Mouse (Mus musculus) forebrain, postnatal 0 days (tissue): ENCODE results near the gene Tesk2. TPM values are rescaled to one million over a fixed set of nuclear protein-coding genes. Genes with fewer than 3 reads are reported as not detected.

Experiments used
- ATAC-seq: fragments of 200-750 bp; cut with Nextera tagmentation; 2 replicates; pipeline ENCODE4 v1.8.0; 2017; ENCODE audit warnings: mild to moderate bottlenecking, moderate library complexity
- DNase-seq: peaks from one replicate; pipeline ENCODE4 v3.0.0-alpha.2; 2015
- H3K27ac ChIP-seq: fragments of 300-500 bp; sonication (generic); 2 replicates; pipeline ENCODE4 v1.5.1; 2014; ENCODE audit warnings: low read depth, mild to moderate bottlenecking, antibody characterized with exemption, low read length, moderate library complexity, mixed read lengths
- H3K27me3 ChIP-seq: fragments of 300-500 bp; sonication (generic); 2 replicates; pipeline ENCODE4 v1.6.1; 2014; ENCODE audit warnings: mild to moderate bottlenecking, low read length, mixed read lengths; ENCODE audit not compliant: insufficient read depth
- H3K36me3 ChIP-seq: fragments of 300-500 bp; sonication (generic); 2 replicates; pipeline ENCODE4 v1.6.1; 2014; ENCODE audit warnings: mild to moderate bottlenecking, moderate library complexity; ENCODE audit not compliant: insufficient read depth
- H3K4me1 ChIP-seq: fragments of 300-500 bp; sonication (generic); 2 replicates; pipeline ENCODE4 v1.6.1; 2014; ENCODE audit warnings: antibody characterized with exemption; ENCODE audit not compliant: insufficient read depth
- H3K4me2 ChIP-seq: fragments of 300-500 bp; sonication (generic); 2 replicates; pipeline ENCODE4 v1.6.1; 2014; ENCODE audit warnings: low read depth, mild to moderate bottlenecking, moderate library complexity
- H3K4me3 ChIP-seq: fragments of 300-500 bp; sonication (generic); 2 replicates; pipeline ENCODE4 v1.5.1; 2014; ENCODE audit warnings: low read depth, low read length, mixed read lengths
- H3K9ac ChIP-seq: fragments of 300-500 bp; sonication (generic); 2 replicates; pipeline ENCODE4 v1.6.1; 2014; ENCODE audit warnings: mild to moderate bottlenecking
- H3K9me3 ChIP-seq: fragments of 300-500 bp; sonication (generic); 2 replicates; pipeline ENCODE4 v1.6.1; 2016; ENCODE audit warnings: low read length
- CTCF ChIP-seq: sonication (generic); IDR thresholded peaks from 2 replicates; pipeline ENCODE4 v1.5.1; 2016; ENCODE audit warnings: antibody characterized with exemption, control low read depth, low read depth
- WGBS: fragments of 180-500 bp; shearing (Covaris S2); extraction: QIAGEN DNeasy Blood & Tissue Kit; methylation state at CpG from one replicate; pipeline ENCODE4 v1.1.7; 2014; 5-methylcytosine and 5-hydroxymethylcytosine counted together
- polyA plus RNA-seq: library from polyadenylated mRNA; unstranded; fragments of >200 nt; fragmentation: Nextera tagmentation; extraction: Ambion mirVana; gene quantifications from 2 replicates; pipeline ENCODE4 v1.2.1, GENCODE M21; 2015
- total RNA-seq: library from RNA; depleted of rRNA; stranded (reverse); fragments of >200 nt; gene quantifications from 2 replicates; pipeline ENCODE4 v1.2.3, GENCODE M21; 2014

Tesk2 gene
- total and polyA plus RNA-seq, 2 experiments from 2014 or later = 1.9 to 2.9 TPM

- no peaks in the 10 kb centered on the region for H3K27me3 ChIP-seq
- peaks cover 6% of the 10 kb centered on the region; the same call in 1 of the 2 replicates for H3K4me1 ChIP-seq
- 95% methylated on average over 4 of the region's 4 CpGs for WGBS
- no peak for TF ChIP-seq CTCF
- H3K36me3 ChIP-seq = peaks cover under 1% of the 10 kb centered on the region; the same call in 1 of the 2 replicates
- H3K27ac ChIP-seq = no peak overlapping the region
- ATAC-seq = no peak
- H3K4me2 ChIP-seq = no peak overlapping the region
- no peak overlapping the region for H3K9ac ChIP-seq
- no peak for DNase-seq
- H3K4me3 ChIP-seq = no peak overlapping the region
- no peaks in the 10 kb centered on the region for H3K9me3 ChIP-seq
Observed at GRCm38 (mm10) chr4:116683957-116684356, 36.8 kb upstream of the Tesk2 start.

GRCm38 (mm10) chr4:116684665-116685064 is 36.1 kb upstream of the Tesk2 start:
- TF ChIP-seq CTCF = no peak
- ATAC-seq (no peak), DNase-seq (no peak)
- no peaks in the 10 kb centered on the region for H3K9me3 ChIP-seq
- H3K4me1 ChIP-seq = peaks cover 6% of the 10 kb centered on the region; the same call in 1 of the 2 replicates
- H3K4me3 ChIP-seq = peak overlapping the region; percentile 57; the same call in 1 of the 2 replicates
- no peaks in the 10 kb centered on the region for H3K27me3 ChIP-seq
- H3K9ac ChIP-seq = peak overlapping the region; percentile 71
- H3K4me2 ChIP-seq = peak overlapping the region; percentile 64
- peak overlapping the region; percentile 87 for H3K27ac ChIP-seq
- WGBS = 69% methylated on average over 2 of the region's 2 CpGs
- peaks cover 7% of the 10 kb centered on the region; the same call in 1 of the 2 replicates for H3K36me3 ChIP-seq

- H3K9me3 ChIP-seq = no peaks in the 10 kb centered on the region
- 1% methylated on average over 56 of the region's 56 CpGs for WGBS
Observed at GRCm38 (mm10) chr4:116685402-116686061, 35.2 kb upstream of the Tesk2 start, which contains the start of gene Prdx1. Gene Prdx1 (plus strand): TSS chr4:116685544.

GRCm38 (mm10) chr4:116687041-116687440 is 33.7 kb upstream of the Tesk2 start:
- H3K4me2 ChIP-seq = peak overlapping the region; percentile 64
- no peaks in the 10 kb centered on the region for H3K9me3 ChIP-seq
- 2% methylated on average over 1 of the region's 1 CpGs for WGBS
- ATAC-seq = no peak
- no peaks in the 10 kb centered on the region for H3K27me3 ChIP-seq
- no peak for DNase-seq
- H3K27ac ChIP-seq = no peak overlapping the region
- H3K4me1 ChIP-seq = peaks cover 6% of the 10 kb centered on the region; the same call in 1 of the 2 replicates
- H3K4me3 ChIP-seq = peak overlapping the region; percentile 57; the same call in 1 of the 2 replicates
- no peak overlapping the region for H3K9ac ChIP-seq
- H3K36me3 ChIP-seq = peaks cover 14% of the 10 kb centered on the region; the same call in 1 of the 2 replicates
- no peak for TF ChIP-seq CTCF

More at GRCm38 (mm10) chr4:116685402-116686061, 35.2 kb upstream of the Tesk2 start, which contains the start of gene Prdx1:
- Histone ChIP-seq H3K27ac (peak within 1 kb of the TSS; percentile 87), H3K4me3 (peak within 1 kb of the TSS; percentile 57), H3K4me2 (peak within 1 kb of the TSS; percentile 64), H3K36me3 (peaks cover 8% of the 10 kb centered on the region; the same call in 1 of the 2 replicates), H3K9ac (peak within 1 kb of the TSS; percentile 71), H3K27me3 (no peaks in the 10 kb centered on the region), H3K4me1 (peaks cover 6% of the 10 kb centered on the region; the same call in 1 of the 2 replicates)
- ATAC-seq (peak; percentile 98), DNase-seq (peak; percentile 95)
- peak; percentile 93 for TF ChIP-seq CTCF

GRCm38 (mm10) chr4:116689309-116689876 is 31.4 kb upstream of the Tesk2 start:
- no peak for TF ChIP-seq CTCF
- Histone ChIP-seq H3K4me3 (no peak overlapping the region), H3K9ac (no peak overlapping the region), H3K27me3 (no peaks in the 10 kb centered on the region), H3K9me3 (no peaks in the 10 kb centered on the region), H3K27ac (no peak overlapping the region), H3K36me3 (peaks cover 27% of the 10 kb centered on the region; the same call in 1 of the 2 replicates), H3K4me2 (no peak overlapping the region), H3K4me1 (peaks cover 6% of the 10 kb centered on the region; the same call in 1 of the 2 replicates)
- 93% methylated on average over 4 of the region's 4 CpGs for WGBS
- DNase-seq (no peak), ATAC-seq (no peak)

- Histone ChIP-seq H3K4me3 (no peak overlapping the region), H3K9ac (no peak overlapping the region), H3K4me2 (no peak overlapping the region), H3K9me3 (no peaks in the 10 kb centered on the region), H3K27me3 (no peaks in the 10 kb centered on the region), H3K4me1 (no peaks in the 10 kb centered on the region), H3K27ac (no peak overlapping the region), H3K36me3 (peaks cover 45% of the 10 kb centered on the region)
- no peak for TF ChIP-seq CTCF
- no peak for DNase-seq
- no peak for ATAC-seq
- WGBS = 88% methylated on average over 2 of the region's 2 CpGs
Observed at GRCm38 (mm10) chr4:116692146-116692545, 28.6 kb upstream of the Tesk2 start.

GRCm38 (mm10) chr4:116693785-116694184 is 27.0 kb upstream of the Tesk2 start:
- no peak overlapping the region for H3K9ac ChIP-seq
- 79% methylated on average over 2 of the region's 2 CpGs for WGBS
- no peaks in the 10 kb centered on the region for H3K4me1 ChIP-seq
- no peak overlapping the region for H3K4me2 ChIP-seq
- H3K9me3 ChIP-seq = no peaks in the 10 kb centered on the region
- ATAC-seq (no peak), DNase-seq (no peak)
- no peak overlapping the region for H3K27ac ChIP-seq
- peaks cover 51% of the 10 kb centered on the region for H3K36me3 ChIP-seq
- H3K27me3 ChIP-seq = no peaks in the 10 kb centered on the region
- H3K4me3 ChIP-seq = no peak overlapping the region
- TF ChIP-seq CTCF = no peak
